Mouse (Mus musculus): ENCODE measurements around the gene Vcam1. TPM values are rescaled to one million over a fixed set of nuclear protein-coding genes. Genes with fewer than 3 reads are reported as not detected.

Gene Vcam1
- polyA plus RNA-seq, 1 experiment from 2014 or later = 27.9 TPM

DNA sequence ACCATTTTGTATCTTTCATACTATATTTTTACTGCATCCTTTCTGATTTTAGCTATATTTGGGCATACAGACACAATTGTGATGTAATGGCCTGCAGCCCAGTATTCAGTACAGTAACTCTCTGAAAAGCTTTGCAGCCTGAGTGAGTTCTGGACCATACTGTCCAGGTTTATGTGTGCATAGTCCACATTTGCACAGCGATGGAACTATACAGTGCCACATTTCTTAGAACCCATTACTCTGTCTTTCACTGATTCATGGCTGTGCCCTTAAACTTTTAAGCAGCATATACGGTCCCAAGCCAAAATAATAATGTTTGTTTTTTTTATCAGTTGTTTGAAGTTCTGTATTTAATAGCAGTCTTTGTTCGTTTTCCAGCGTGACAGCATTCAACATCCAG, 25.2 kb downstream of the Vcam1 start:
- H3K27me3 ChIP-seq = no peaks in the 10 kb centered on the region
- no peak for ATAC-seq (ENCODE audit: low read depth)
- H3K4me2 ChIP-seq = no peak overlapping the region
- H3K4me3 ChIP-seq = no peak overlapping the region
- peaks cover 10% of the 10 kb centered on the region; the same call in 1 of the 2 replicates for H3K4me1 ChIP-seq (replicated peaks)
- H3K36me3 ChIP-seq = no peaks in the 10 kb centered on the region
- no peaks in the 10 kb centered on the region for H3K9me3 ChIP-seq
- H3K9ac ChIP-seq = no peak overlapping the region
- H3K27ac ChIP-seq (replicated peaks) = no peak overlapping the region
- 46% methylated on average over 4 of the region's 4 CpGs for WGBS

DNA sequence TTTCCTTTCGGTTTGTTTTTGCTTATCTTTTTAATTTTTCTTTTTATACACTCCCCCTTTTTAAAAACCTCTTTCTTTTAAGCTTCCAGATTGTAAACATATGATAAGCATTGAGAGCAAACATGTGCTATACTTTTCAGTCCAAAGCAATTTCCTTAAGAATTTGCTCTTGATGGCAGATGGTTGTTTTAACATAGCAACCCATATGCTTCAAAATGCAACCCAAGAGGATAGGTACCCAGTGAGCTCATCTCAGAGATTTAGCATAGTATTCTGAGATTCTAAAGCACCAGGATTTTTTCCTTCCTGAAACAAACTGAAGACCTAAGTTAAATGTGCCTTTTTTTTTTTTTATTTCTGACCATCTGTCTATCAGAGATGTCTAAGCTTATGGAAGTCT, 28.6 kb downstream of the Vcam1 start:
- Histone ChIP-seq H3K9me3 (no peaks in the 10 kb centered on the region), H3K4me1 (replicated peaks) (peaks cover 10% of the 10 kb centered on the region; the same call in 1 of the 2 replicates), H3K9ac (no peak overlapping the region), H3K36me3 (no peaks in the 10 kb centered on the region), H3K4me3 (no peak overlapping the region), H3K27ac (replicated peaks) (no peak overlapping the region), H3K27me3 (no peaks in the 10 kb centered on the region), H3K4me2 (no peak overlapping the region)
- WGBS = 91% methylated on average over 1 of the region's 1 CpGs
- no peak for ATAC-seq (ENCODE audit: low read depth)

DNA sequence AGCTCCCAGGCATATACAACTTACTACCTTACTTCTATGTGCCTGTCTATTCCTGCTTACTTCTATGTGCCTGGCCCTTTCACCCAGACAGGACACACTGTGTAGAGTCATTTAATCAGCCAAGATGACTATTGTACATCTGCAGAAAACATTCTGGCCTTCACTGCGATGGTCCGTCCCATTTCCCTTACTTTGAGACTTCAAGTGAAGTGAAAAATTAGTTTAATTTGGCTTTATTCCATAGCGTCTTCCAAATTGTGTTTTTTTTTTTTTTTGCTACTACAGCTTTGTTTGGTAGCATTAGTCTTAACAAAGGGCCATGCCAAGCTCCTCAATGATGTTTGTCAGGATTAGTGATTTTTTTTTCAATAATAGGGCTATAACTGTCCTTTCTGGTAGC, 33.6 kb downstream of the Vcam1 start:
- H3K36me3 ChIP-seq = no peaks in the 10 kb centered on the region
- H3K4me3 ChIP-seq = no peak overlapping the region
- no peak overlapping the region for H3K27ac ChIP-seq (replicated peaks)
- H3K9ac ChIP-seq = no peak overlapping the region
- H3K4me2 ChIP-seq = no peak overlapping the region
- no peak for ATAC-seq (ENCODE audit: low read depth)
- no peaks in the 10 kb centered on the region for H3K4me1 ChIP-seq (replicated peaks)
- H3K27me3 ChIP-seq = no peaks in the 10 kb centered on the region
- H3K9me3 ChIP-seq = 0 out of 2 replicates have a peak, but pooled peaks cover 2% of the 10 kb centered on the region
- WGBS = 87% methylated on average over 3 of the region's 3 CpGs

DNA sequence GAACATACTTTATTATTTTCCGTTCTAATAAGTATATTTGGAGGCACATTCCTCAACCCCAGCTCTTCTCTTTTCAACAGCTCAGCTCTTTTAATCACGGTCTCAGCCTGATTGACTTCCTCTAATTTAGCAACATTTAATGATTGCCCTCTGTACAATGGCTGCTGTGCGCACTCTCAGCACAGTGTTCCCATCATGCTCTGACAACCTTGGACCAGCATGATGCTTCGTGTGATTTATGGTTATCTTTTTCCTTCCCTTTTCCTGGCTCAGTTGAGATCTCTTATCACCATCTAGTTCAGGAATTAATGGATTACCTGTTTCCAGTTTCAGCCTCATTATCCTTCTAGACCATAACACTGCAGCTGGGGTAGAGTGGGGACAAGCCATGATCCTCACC, 34.2 kb downstream of the Vcam1 start:
- H3K27ac ChIP-seq (replicated peaks) = no peak overlapping the region
- 72% methylated on average over 4 of the region's 4 CpGs for WGBS
- 0 out of 2 replicates have a peak, but pooled peaks cover 2% of the 10 kb centered on the region for H3K9me3 ChIP-seq
- H3K4me1 ChIP-seq (replicated peaks) = no peaks in the 10 kb centered on the region
- H3K4me2 ChIP-seq = no peak overlapping the region
- no peaks in the 10 kb centered on the region for H3K36me3 ChIP-seq
- H3K27me3 ChIP-seq = no peaks in the 10 kb centered on the region
- H3K9ac ChIP-seq = no peak overlapping the region
- H3K4me3 ChIP-seq = no peak overlapping the region
- ATAC-seq (ENCODE audit: low read depth) = no peak; the same call in 1 of the 2 replicates

DNA sequence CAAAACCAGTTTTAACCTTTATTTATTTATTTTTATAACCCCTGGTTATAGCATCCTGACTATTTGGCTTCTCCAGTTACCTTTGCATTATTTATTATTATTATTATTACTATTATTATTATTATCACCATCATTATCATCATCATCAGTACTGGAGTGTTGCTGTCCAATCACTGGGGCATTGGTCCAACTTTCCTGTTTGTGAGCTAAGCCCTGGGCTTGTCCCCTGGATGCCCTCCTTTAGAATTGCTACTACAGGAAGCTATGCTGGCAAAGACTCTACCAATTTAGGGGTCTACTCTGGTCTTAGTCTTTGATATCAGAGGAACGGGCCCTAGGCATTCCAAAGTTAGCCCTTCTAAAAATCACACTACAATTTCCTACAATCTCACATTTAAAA, 34.6 kb downstream of the Vcam1 start:
- 88% methylated on average over 1 of the region's 1 CpGs for WGBS

DNA sequence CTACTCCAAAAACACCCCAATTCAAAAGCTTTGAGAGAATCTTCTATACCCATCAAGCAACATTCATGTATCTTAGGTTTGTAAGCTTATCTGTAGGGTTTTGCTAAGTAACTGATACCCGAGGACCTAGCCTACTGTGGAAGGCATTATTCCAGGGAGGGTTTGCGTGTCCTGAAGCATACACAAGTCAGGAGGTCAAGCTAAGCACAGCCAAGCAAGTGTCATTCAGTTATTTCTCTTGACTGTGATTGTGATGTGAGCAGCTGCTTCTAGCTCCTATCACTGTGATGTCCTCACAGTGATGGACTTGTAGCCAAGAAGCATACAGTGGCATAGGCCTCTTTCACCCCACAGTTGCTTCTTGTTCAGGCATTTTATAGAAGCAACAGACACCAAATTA, 35.2 kb downstream of the Vcam1 start:
- Histone ChIP-seq H3K4me2 (no peak overlapping the region), H3K36me3 (no peaks in the 10 kb centered on the region), H3K4me3 (no peak overlapping the region), H3K27me3 (no peaks in the 10 kb centered on the region), H3K4me1 (replicated peaks) (no peaks in the 10 kb centered on the region), H3K9ac (no peak overlapping the region), H3K9me3 (0 out of 2 replicates have a peak, but pooled peaks cover 2% of the 10 kb centered on the region), H3K27ac (replicated peaks) (no peak overlapping the region)
- WGBS = 82% methylated on average over 2 of the region's 2 CpGs
- ATAC-seq (ENCODE audit: low read depth) = no peak

More for the DNA sequence above, 34.6 kb downstream of the Vcam1 start:
- H3K4me2 ChIP-seq = no peak overlapping the region
- H3K36me3 ChIP-seq = no peaks in the 10 kb centered on the region
- no peak for ATAC-seq (ENCODE audit: low read depth)
- 0 out of 2 replicates have a peak, but pooled peaks cover 2% of the 10 kb centered on the region for H3K9me3 ChIP-seq
- no peaks in the 10 kb centered on the region for H3K4me1 ChIP-seq (replicated peaks)
- no peak overlapping the region for H3K9ac ChIP-seq
- no peaks in the 10 kb centered on the region for H3K27me3 ChIP-seq
- no peak overlapping the region for H3K4me3 ChIP-seq
- H3K27ac ChIP-seq (replicated peaks) = no peak overlapping the region

DNA sequence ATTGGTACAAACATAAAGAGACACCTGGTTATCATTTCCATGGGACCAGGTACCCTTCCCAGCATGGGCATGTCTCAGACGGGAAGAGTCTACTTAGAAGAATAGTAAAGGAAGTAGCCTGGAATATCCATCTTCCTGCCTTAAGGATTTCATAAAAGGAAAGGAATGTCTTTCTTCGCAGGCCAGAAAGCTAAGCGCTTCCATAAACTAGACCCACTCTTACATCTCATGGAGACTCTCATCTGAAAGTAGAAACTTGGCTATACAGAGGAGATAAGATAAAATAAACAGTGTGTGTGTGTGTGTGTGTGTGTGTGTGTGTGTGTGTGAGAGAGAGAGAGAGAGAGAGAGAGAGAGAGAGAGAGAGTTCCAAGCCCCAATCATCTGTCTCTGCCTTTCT, 36.9 kb downstream of the Vcam1 start:
- Histone ChIP-seq H3K9ac (no peak overlapping the region), H3K27ac (replicated peaks) (no peak overlapping the region), H3K4me3 (no peak overlapping the region), H3K27me3 (no peaks in the 10 kb centered on the region), H3K9me3 (0 out of 2 replicates have a peak, but pooled peaks cover 5% of the 10 kb centered on the region), H3K4me2 (no peak overlapping the region), H3K4me1 (replicated peaks) (no peaks in the 10 kb centered on the region), H3K36me3 (no peaks in the 10 kb centered on the region)
- no peak for ATAC-seq (ENCODE audit: low read depth)
- WGBS = 86% methylated on average over 3 of the region's 3 CpGs

DNA sequence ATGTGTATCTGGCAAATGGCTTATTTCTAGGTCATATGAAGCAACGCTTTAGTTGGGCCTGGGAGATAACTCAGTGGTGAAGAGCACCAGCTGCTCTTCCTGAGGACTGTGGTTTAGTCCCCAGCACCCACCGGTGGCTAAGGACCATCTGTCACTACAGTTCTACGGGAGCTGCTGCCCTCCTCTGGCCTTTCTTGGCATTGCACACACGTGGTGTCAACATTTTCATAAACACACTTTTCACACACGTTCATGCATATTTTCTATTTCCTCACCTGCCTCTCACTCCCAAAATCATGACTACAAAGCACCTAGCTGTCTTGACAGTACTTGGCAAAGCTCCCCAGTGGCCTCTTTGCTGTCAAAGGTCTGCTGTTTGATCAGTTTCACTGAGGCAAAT, 37.8 kb downstream of the Vcam1 start:
- H3K4me1 ChIP-seq (replicated peaks) = no peaks in the 10 kb centered on the region
- no peak overlapping the region for H3K27ac ChIP-seq (replicated peaks)
- no peak overlapping the region for H3K4me3 ChIP-seq
- no peak overlapping the region for H3K4me2 ChIP-seq
- no peaks in the 10 kb centered on the region for H3K36me3 ChIP-seq
- ATAC-seq (ENCODE audit: low read depth) = no peak
- 88% methylated on average over 5 of the region's 5 CpGs for WGBS
- H3K9ac ChIP-seq = no peak overlapping the region
- no peaks in the 10 kb centered on the region for H3K27me3 ChIP-seq
- 0 out of 2 replicates have a peak, but pooled peaks cover 6% of the 10 kb centered on the region for H3K9me3 ChIP-seq

DNA sequence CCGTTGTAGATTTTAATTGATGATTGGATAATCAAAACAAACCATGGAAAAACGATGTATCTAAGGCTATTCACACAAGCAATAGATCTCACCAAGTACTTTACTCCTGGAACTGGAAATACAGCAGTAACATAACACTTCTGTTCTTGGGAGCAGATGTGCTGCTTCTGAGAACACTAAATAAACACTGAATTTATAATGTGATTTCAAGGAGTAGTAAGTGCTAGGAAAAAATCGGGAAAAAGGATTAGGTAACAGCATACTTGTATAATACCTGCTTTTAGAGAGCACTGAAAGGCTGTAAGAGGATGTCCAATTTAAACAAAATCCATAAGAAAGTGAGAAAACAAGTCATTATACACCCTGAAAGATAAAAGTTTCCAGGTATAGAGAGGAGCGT, 43.5 kb downstream of the Vcam1 start:
- Histone ChIP-seq H3K4me2 (no peak overlapping the region), H3K9ac (no peak overlapping the region), H3K4me1 (replicated peaks) (0 out of 2 replicates have a peak, but pooled peaks cover under 1% of the 10 kb centered on the region), H3K27ac (replicated peaks) (no peak overlapping the region), H3K9me3 (0 out of 2 replicates have a peak, but pooled peaks cover 4% of the 10 kb centered on the region), H3K27me3 (no peaks in the 10 kb centered on the region), H3K36me3 (no peaks in the 10 kb centered on the region), H3K4me3 (no peak overlapping the region)
- ATAC-seq (ENCODE audit: low read depth) = no peak
- 88% methylated on average over 4 of the region's 4 CpGs for WGBS

DNA sequence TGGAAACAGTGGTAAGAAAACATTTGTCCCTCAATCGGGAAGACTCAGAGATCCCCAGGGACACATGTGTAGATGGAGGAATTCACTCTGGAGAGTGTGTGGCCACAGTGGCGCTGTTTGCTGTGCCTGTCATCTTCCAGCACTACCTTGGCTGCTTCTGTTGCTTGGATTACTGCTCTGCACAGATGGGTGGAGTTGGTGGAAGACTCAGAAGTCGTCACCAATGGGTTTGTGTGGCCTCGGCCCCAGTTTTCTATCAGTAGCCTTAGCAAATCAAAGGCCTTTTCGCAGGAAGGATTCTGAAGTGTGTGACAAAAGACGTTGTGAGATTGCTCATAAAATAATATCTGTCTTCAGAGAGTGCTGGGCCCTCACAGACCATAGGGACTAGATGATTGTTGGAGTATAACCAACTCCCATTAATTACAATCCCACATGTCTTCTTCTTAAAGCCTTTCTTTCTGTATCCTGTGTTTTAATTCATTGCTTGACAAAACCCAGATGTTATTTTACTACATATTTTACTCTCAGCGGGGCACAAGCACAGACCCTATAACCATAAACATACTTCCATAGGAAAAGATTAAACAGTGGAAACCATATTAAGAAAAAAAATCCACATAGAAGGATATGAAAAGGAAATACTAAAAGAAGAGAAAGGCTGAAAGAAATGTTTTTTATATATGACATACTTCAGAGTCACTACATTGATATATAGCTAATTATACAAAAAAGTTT, 48.4 kb downstream of the Vcam1 start:
- WGBS = 72% methylated on average over 7 of the region's 7 CpGs
- H3K27ac ChIP-seq (replicated peaks) = no peak overlapping the region
- no peak overlapping the region for H3K9ac ChIP-seq
- H3K9me3 ChIP-seq = no peaks in the 10 kb centered on the region
- H3K4me1 ChIP-seq (replicated peaks) = 0 out of 2 replicates have a peak, but pooled peaks cover 3% of the 10 kb centered on the region
- H3K4me3 ChIP-seq = no peak overlapping the region
- no peak overlapping the region for H3K4me2 ChIP-seq
- no peak for ATAC-seq (ENCODE audit: low read depth)
- no peaks in the 10 kb centered on the region for H3K27me3 ChIP-seq
- H3K36me3 ChIP-seq = no peaks in the 10 kb centered on the region

DNA sequence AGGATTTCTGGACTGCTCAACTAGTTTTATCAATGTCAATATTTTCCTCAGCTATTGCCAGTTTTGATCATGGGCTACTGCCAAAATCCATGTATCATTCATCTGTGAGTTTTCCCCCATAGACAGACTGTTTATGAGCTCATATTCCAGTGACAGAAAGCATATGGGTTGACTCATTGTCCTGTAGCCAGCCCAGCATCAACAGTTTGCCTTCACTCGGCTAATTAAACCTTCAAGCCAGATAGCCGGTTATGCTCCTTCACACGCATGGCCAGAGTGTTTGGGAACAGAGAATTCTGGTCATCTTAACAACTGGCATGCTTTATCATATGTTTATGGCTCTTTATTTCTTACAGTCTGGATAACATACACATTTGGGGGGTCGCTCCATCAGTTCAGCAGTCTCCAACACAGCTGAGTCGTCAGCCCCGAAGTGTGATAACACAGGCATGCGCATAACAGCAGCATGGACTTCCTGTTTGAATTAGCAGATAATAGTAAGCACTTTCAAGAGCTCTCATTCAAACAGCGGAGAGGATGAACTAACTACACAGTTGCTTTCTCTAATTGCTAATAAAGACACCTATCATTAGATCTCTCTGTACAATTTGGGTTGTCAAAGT, 49.2 kb downstream of the Vcam1 start:
- H3K4me3 ChIP-seq = no peak overlapping the region
- no peak overlapping the region for H3K9ac ChIP-seq
- ATAC-seq (ENCODE audit: low read depth) = no peak
- no peaks in the 10 kb centered on the region for H3K9me3 ChIP-seq
- no peak overlapping the region for H3K4me2 ChIP-seq
- H3K27me3 ChIP-seq = no peaks in the 10 kb centered on the region
- H3K4me1 ChIP-seq (replicated peaks) = 0 out of 2 replicates have a peak, but pooled peaks cover 3% of the 10 kb centered on the region
- no peaks in the 10 kb centered on the region for H3K36me3 ChIP-seq
- H3K27ac ChIP-seq (replicated peaks) = no peak overlapping the region
- WGBS = 81% methylated on average over 8 of the region's 8 CpGs

DNA sequence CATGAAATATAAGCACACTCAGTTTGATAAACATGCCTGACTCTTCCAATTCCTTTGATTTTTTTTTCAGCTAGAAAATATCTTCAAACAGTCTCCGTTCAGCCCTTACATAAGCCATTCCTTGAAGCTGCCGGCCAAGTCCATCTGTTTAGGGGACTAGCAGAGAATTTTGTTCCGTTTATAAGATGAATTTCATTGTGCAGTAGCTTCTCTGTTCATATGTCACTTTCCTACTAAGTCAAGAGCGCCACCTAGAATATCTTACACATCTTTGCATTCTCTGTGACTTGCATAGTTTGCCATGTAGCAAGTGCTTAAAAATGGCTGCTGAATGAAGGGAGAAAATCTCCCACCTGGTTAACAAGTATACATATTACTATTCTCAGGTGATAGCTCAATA, 51.0 kb downstream of the Vcam1 start:
- Histone ChIP-seq H3K9ac (no peak overlapping the region), H3K27me3 (no peaks in the 10 kb centered on the region), H3K9me3 (no peaks in the 10 kb centered on the region), H3K4me2 (no peak overlapping the region), H3K27ac (replicated peaks) (no peak overlapping the region), H3K36me3 (no peaks in the 10 kb centered on the region), H3K4me1 (replicated peaks) (0 out of 2 replicates have a peak, but pooled peaks cover 3% of the 10 kb centered on the region), H3K4me3 (no peak overlapping the region)
- WGBS = 87% methylated on average over 4 of the region's 4 CpGs
- ATAC-seq (ENCODE audit: low read depth) = no peak

Measured in neural tube, embryonic 13.5 days (tissue).